Mouse (Mus musculus) liver, embryonic 14.5 days (tissue): ENCODE results near the gene Pla2r1.

Experiments
- CTCF ChIP-seq: IDR thresholded peaks from 2 replicates; pipeline ENCODE4 v1.5.1; 2016; ENCODE audit warnings: antibody characterized with exemption, low read depth, control low read depth
- EP300 ChIP-seq: IDR thresholded peaks from 2 replicates; pipeline ENCODE4 v1.6.1; 2016; ENCODE audit warnings: antibody characterized with exemption, low read depth

DNA sequence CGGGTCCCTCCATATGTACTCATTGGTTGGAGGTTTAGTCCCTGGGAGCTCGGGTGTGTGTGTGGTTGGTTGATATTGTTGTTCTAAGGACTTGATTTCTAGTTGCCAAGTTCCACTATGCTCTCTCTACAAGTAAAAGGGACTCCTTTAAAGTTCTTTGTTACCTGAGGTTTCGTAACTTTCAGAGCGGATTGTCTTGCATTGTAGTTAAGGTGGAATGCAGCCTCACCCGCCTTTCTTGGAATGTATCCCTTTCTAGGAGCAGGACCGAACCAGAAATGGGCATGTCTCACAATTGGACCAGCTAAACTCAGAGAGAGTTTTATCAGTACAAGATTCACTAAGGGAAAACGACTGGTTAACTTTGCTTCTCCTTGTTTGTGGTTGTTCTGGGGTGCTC lies 141.9 kb downstream of the Pla2r1 start:
- TF ChIP-seq EP300 (no peak), CTCF (no peak)
